Mouse (Mus musculus) cerebellum, adult 2 months (tissue): ENCODE data around the gene Susd3.

Source experiments
- CTCF ChIP-seq: fragments of 200-500 bp; IDR thresholded peaks from 2 replicates; pipeline ENCODE4 v1.5.1; 2011; ENCODE audit warnings: low read depth, mild to moderate bottlenecking, control low read depth, low read length, moderate library complexity, borderline replicate concordance; ENCODE audit not compliant: insufficient read depth
- POLR2A ChIP-seq: fragments of 200-500 bp; IDR thresholded peaks from 2 replicates; pipeline ENCODE4 v1.6.1; 2011; ENCODE audit warnings: low read length, control low read depth, borderline replicate concordance; ENCODE audit not compliant: insufficient read depth

DNA sequence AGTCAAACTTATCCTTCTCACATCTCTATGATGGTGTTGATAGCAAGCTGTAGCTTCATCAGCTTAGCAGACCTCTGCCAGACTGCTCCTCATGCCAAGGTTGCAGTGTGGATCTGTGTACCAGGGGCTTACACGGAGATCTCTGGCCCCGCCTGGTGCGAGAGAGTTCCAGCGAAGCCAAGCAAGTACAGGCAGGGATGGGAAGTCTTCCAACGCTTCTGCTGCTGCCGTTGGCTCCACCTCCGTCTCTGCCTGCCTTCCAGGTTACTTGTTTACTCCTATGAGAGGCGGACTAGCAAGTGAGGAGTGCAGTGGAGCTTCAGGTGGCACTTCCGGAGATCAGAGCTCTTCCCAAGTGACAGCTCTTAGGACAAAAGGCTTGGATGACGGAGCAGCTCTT, 24.2 kb downstream of the Susd3 start:
- TF ChIP-seq CTCF: no peak
- no peak for TF ChIP-seq POLR2A
